Mouse (Mus musculus): Measurements from ENCODE around the gene Fbxl19. TPM values are rescaled to one million over a fixed set of nuclear protein-coding genes. Genes with fewer than 3 reads are reported as not detected.

The Fbxl19 gene
- total and polyA plus RNA-seq, 3 experiments, result 3.3 to 4.8 (median 3.4) TPM

- under 1% methylated on average over 51 of the region's 70 CpGs for WGBS
- intact Hi-C loops (cut with DNase I), result loop anchor here (5.0 kb wide), 1 partner anchor 100 kb away; the partner anchor contains the start of genes Zfp646 and Zfp668
- TF ChIP-seq POLR2A (IDR thresholded peaks at IDR 0.05; ENCODE audit: insufficient read depth, low read depth, low read length) (peak; percentile 65; the same call in 1 of the 2 replicates), EP300 (IDR thresholded peaks at IDR 0.05; ENCODE audit: insufficient read depth, low read depth, low read length) (no peak)
Measured at GRCm38 (mm10) chr7:127776878-127777473, 32.6 kb downstream of the Fbxl19 start.

GRCm38 (mm10) chr7:127777474-127778266 is 33.3 kb downstream of the Fbxl19 start:
- Histone ChIP-seq H3K36me3 (ENCODE audit: control insufficient read depth, insufficient read depth, low read length) (peaks cover 6% of the 10 kb centered on the region), H3K4me3 (peak overlapping the region; percentile 94), H3K4me1 (ENCODE audit: control insufficient read depth, insufficient read depth, low read length) (no peaks in the 10 kb centered on the region; the same call in 1 of the 2 replicates), H3K9ac (ENCODE audit: low read depth, low read length) (peak overlapping the region; percentile 93), H3K27me3 (ENCODE audit: control insufficient read depth, insufficient read depth, low read length) (no peaks in the 10 kb centered on the region), H3K27ac (peak overlapping the region; percentile 99), H3K79me2 (replicated peaks; ENCODE audit: control insufficient read depth, insufficient read depth, low read length) (0 out of 2 replicates have a peak, but pooled peaks cover 2% of the 10 kb centered on the region)
- 1% methylated on average over 52 of the region's 66 CpGs for WGBS
- TF ChIP-seq POLR2A (IDR thresholded peaks at IDR 0.05; ENCODE audit: insufficient read depth, low read depth, low read length) (0 out of 2 replicates have a peak, but pooled peaks have one; percentile 13), CTCF (IDR thresholded peaks at IDR 0.05) (no peak)
- DNase-seq, result peak in 1 of 2 experiments; percentile 75
- intact Hi-C loops (cut with DNase I), result loop anchor here (5.0 kb wide), 1 partner anchor 100 kb away; the partner anchor contains the start of genes Zfp646 and Zfp668

More at GRCm38 (mm10) chr7:127776878-127777473, 32.6 kb downstream of the Fbxl19 start:
- H3K4me3 ChIP-seq, result peak overlapping the region; percentile 94
- H3K9ac ChIP-seq (ENCODE audit: low read depth, low read length), result peak overlapping the region; percentile 93
- no peaks in the 10 kb centered on the region for H3K27me3 ChIP-seq (ENCODE audit: control insufficient read depth, insufficient read depth, low read length)
- peak; percentile 96 to 97 for DNase-seq
- peaks cover 6% of the 10 kb centered on the region for H3K36me3 ChIP-seq (ENCODE audit: control insufficient read depth, insufficient read depth, low read length)
- H3K4me1 ChIP-seq (ENCODE audit: control insufficient read depth, insufficient read depth, low read length), result no peaks in the 10 kb centered on the region; the same call in 1 of the 2 replicates
- H3K79me2 ChIP-seq (replicated peaks; ENCODE audit: control insufficient read depth, insufficient read depth, low read length), result 0 out of 2 replicates have a peak, but pooled peaks cover 2% of the 10 kb centered on the region
- H3K27ac ChIP-seq, result peak overlapping the region; percentile 99

DNA sequence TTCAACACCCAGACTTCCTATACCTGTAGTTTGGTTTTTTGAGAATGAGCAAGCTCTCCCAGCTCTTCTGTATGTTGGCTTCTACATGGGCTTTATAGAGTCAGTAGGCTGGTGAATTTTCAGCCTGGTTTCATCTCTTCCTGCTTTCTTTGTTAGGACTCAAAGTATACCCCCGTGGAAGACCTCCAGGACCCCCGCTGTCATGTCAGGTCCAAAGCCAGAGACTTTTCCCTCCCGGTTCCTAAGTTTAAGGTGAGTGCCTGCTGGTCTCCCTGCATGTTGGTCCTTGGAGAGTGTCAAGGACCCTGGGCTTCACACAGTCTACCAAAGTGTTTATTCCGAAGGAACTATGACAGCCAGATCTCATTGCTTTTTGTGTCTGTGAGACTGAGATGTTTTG is 34.0 kb downstream of the Fbxl19 start:
- 73% methylated on average over 4 of the region's 4 CpGs for WGBS
- DNase-seq, result no peak
- H3K27me3 ChIP-seq (ENCODE audit: control insufficient read depth, insufficient read depth, low read length), result no peaks in the 10 kb centered on the region
- H3K79me2 ChIP-seq (replicated peaks; ENCODE audit: control insufficient read depth, insufficient read depth, low read length), result 0 out of 2 replicates have a peak, but pooled peaks cover 2% of the 10 kb centered on the region
- no peak overlapping the region for H3K27ac ChIP-seq
- no peaks in the 10 kb centered on the region; the same call in 1 of the 2 replicates for H3K4me1 ChIP-seq (ENCODE audit: control insufficient read depth, insufficient read depth, low read length)
- TF ChIP-seq POLR2A (IDR thresholded peaks at IDR 0.05; ENCODE audit: insufficient read depth, low read depth, low read length) (no peak), EP300 (IDR thresholded peaks at IDR 0.05; ENCODE audit: insufficient read depth, low read depth, low read length) (no peak), CTCF (IDR thresholded peaks at IDR 0.05) (no peak)
- H3K36me3 ChIP-seq (ENCODE audit: control insufficient read depth, insufficient read depth, low read length), result peaks cover 6% of the 10 kb centered on the region
- peak overlapping the region; percentile 94 for H3K4me3 ChIP-seq
- intact Hi-C loops (cut with DNase I), result loop anchor here (5.0 kb wide), 1 partner anchor 99 kb away; the partner anchor contains the start of genes Zfp646 and Zfp668
- no peak overlapping the region for H3K9ac ChIP-seq (ENCODE audit: low read depth, low read length)

- intact Hi-C loops (cut with DNase I), result no loop called here
- Histone ChIP-seq H3K36me3 (ENCODE audit: control insufficient read depth, insufficient read depth, low read length) (peaks cover 2% of the 10 kb centered on the region; the same call in 1 of the 2 replicates), H3K4me1 (ENCODE audit: control insufficient read depth, insufficient read depth, low read length) (no peaks in the 10 kb centered on the region), H3K79me2 (replicated peaks; ENCODE audit: control insufficient read depth, insufficient read depth, low read length) (no peaks in the 10 kb centered on the region), H3K27ac (no peak within 1 kb of the TSS), H3K4me3 (no peak within 1 kb of the TSS), H3K27me3 (ENCODE audit: control insufficient read depth, insufficient read depth, low read length) (no peaks in the 10 kb centered on the region), H3K9ac (ENCODE audit: low read depth, low read length) (no peak within 1 kb of the TSS)
- no peak for DNase-seq
- 96% methylated on average over 7 of the region's 7 CpGs for WGBS
- TF ChIP-seq CTCF (IDR thresholded peaks at IDR 0.05), result no peak
- TF ChIP-seq EP300 (IDR thresholded peaks at IDR 0.05; ENCODE audit: insufficient read depth, low read depth, low read length), result no peak
Measured at GRCm38 (mm10) chr7:127785308-127785707, 41.0 kb downstream of the Fbxl19 start, which contains the start of gene Gm49388. TSS of gene Gm49388 (plus strand) at chr7:127785608.

DNA sequence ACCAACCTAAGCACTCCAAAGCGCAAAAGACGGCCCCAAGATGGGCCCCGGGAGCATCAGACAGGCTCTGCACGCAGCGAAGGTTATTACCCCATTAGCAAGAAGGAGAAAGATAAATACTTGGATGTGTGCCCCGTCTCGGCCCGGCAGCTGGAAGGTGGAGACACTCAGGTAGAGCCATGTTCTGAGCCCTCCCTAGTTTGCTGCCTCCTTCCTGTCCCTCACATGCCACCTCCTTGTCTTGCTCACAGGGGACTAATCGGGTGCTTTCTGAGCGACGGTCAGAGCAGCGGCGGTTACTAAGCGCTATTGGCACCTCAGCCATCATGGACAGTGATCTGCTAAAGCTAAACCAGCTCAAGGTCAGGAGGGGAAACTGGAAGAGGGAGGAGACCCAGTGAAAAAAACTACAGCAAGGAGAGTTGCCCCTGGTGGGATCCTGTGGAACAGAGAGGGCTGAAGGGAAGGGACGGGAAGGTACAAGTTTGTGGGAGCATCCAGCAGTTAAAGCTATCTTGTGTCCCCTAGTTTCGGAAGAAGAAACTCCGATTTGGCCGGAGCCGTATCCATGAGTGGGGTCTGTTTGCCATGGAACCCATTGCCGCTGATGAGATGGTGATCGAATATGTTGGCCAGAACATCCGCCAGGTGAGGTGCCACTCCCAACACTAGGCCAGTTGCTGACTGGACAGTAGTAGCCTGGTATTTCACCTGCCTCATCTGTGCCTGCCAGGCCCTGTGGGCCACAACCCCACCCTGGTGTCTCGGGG is 52.9 kb downstream of the Fbxl19 start:
- no peak for DNase-seq
- H3K4me1 ChIP-seq (ENCODE audit: control insufficient read depth, insufficient read depth, low read length), result peaks cover 9% of the 10 kb centered on the region
- H3K9ac ChIP-seq (ENCODE audit: low read depth, low read length), result no peak overlapping the region
- no peak overlapping the region for H3K4me3 ChIP-seq
- TF ChIP-seq POLR2A (IDR thresholded peaks at IDR 0.05; ENCODE audit: insufficient read depth, low read depth, low read length) (no peak), CTCF (IDR thresholded peaks at IDR 0.05) (no peak), EP300 (IDR thresholded peaks at IDR 0.05; ENCODE audit: insufficient read depth, low read depth, low read length) (no peak)
- H3K79me2 ChIP-seq (replicated peaks; ENCODE audit: control insufficient read depth, insufficient read depth, low read length), result no peaks in the 10 kb centered on the region
- H3K36me3 ChIP-seq (ENCODE audit: control insufficient read depth, insufficient read depth, low read length), result no peaks in the 10 kb centered on the region; the same call in 1 of the 2 replicates
- no peak overlapping the region for H3K27ac ChIP-seq
- 88% methylated on average over 23 of the region's 23 CpGs for WGBS
- H3K27me3 ChIP-seq (ENCODE audit: control insufficient read depth, insufficient read depth, low read length), result no peaks in the 10 kb centered on the region
- intact Hi-C loops (cut with DNase I), result loop anchor here (5.0 kb wide), 1 partner anchor 120 kb away; no protein-coding TSS in a partner anchor
